Mouse (Mus musculus) inflammation-experienced regulatory T-cells, adult 6 months (primary cell): ENCODE data around the gene Itpr2. TPM values are rescaled to one million over a fixed set of nuclear protein-coding genes. Genes with fewer than 3 reads are reported as not detected.

Source experiments
- ATAC-seq: one replicate; pipeline ENCODE4 v1.8.0; 2017
- polyA plus RNA-seq, 3 experiments: library from polyadenylated mRNA; unstranded; fragments of 100-300 nt; shearing (Covaris generic); gene quantifications; one replicate each; pipeline ENCODE4 v1.2.1; 2017

Gene Itpr2
- polyA plus RNA-seq, 3 experiments from 2014 or later: 43.2 to 111 (median 94.9) TPM

- no peak for ATAC-seq
These were observed 199.4 kb downstream of the Itpr2 start for GRCm38 (mm10) chr6:146302574-146303130.

DNA sequence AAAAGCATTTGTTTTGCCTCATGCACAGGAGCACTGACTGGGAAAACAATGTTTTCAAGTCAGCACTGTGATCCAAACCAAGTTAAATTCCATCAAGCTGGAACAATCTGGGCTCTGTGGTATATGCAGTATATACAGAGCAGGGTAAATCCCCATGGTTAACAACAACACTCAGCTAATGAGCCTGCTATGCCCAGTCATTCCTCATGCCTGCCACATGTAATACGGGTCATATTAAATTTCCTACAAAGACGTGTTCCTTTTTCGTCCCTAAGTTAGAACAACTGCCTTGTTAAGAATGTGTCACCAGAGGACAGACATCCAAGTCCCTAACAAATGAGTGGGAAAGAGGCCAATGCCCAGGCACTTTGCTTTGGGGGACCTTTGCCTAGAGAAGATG is 199.9 kb downstream of the Itpr2 start:
- no peak for ATAC-seq

GRCm38 (mm10) chr6:146300961-146301360 is 201.1 kb downstream of the Itpr2 start:
- ATAC-seq: no peak

DNA sequence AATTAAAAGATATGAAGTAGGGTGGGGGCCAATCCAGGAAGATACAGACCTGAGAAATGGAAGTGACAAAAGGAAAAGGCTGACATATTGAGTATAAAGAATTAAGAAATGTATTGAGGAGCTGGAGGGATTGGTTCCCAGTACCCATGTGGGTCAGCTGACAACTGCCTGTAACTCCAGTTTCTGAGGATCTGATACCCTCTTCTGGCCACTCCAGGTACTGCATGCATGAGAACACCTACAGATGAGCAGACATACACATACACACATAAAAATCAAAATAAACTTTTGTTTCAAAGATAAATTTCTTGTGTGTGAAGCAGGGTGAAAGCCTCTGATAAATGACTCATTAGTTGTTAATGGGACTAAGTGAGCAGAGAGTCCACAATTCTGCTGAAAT is 203.3 kb downstream of the Itpr2 start:
- ATAC-seq: no peak

DNA sequence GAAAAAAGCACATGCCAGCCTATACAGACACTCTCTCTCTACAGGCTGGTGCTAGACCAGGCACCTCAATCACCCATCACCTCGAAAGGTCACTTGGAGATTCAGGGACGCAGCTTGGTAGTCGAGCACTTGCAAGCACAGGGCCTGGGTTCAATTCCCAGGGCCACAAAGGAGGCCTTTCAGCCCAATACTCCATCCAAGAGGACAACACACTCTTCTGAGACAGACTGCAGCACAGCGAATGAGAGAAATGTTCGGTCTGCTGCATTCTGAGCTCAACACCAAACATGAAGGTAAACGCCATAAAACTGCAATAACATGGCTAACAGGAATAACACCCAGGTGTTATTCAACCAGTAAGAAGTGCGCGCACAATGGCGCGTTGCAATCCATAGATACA is 211.0 kb downstream of the Itpr2 start:
- no peak for ATAC-seq

GRCm38 (mm10) chr6:146289801-146290200 is 212.2 kb downstream of the Itpr2 start:
- no peak for ATAC-seq

DNA sequence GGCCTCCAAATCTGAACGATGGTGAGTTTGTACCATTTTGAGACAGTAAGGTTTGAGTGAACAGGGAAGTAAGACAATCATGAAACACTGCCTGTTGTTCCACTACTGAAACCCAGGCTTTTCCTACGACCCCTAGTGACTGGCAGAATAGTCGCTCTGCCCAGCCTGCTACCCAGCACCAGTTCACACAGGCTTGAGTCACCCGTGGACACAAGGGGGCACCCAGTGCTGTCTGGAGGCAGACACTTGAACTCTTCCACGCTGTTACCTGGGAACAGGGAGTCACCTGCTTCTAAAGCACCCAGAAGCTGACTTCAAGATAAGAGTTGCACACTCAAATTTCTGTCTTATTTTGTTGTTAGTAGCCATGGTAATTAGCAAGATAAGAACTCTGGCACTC is 213.8 kb downstream of the Itpr2 start:
- no peak for ATAC-seq

- no peak for ATAC-seq
These were observed 217.0 kb downstream of the Itpr2 start for GRCm38 (mm10) chr6:146284921-146285565.

DNA sequence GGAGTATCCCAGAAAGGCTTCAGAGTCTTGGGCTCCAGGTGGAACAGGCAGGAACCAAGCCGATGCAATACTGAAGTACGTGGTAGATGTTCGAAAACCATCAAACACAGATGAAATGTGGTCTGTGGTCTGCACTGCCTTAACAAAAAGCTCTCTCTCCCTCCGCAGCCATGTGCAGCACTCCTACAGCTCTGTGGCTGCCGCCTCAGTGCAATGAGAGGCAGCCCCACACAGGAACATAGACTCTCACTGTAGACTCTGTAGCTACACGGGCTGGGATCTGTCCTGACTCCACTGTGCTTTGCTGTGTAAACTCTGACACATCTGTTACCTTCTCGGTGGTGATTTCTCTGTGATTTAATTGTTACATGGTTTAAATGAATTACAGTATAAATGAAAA is 218.0 kb downstream of the Itpr2 start:
- no peak for ATAC-seq

DNA sequence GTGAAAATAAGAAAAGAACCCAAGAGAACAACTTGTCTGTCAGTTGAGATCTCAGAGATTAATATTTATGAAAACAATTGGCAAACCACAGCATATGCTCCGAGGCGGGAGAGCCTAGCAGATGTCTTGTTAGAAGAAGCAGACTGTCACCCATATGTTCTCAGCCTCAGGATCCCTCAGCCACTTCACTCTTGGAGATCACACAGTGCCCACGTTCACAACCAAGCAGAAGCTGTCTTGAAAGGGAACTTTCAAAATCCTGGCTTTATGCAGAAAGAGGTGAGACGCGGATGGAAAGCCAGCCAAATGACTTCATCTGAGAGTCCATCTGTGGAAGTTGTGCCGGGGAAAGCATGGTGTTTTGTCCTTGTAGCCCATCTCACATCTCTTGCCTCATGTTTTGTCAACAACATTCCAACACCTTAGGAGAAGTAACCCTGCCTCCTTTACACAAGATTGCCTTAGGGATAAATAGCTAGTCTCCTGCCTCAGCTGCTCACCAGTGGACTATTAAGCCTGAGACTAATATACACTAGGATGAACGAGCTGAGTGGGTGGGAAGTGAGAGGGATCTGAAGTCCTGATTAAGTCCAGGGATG is 219.9 kb downstream of the Itpr2 start:
- ATAC-seq: no peak

DNA sequence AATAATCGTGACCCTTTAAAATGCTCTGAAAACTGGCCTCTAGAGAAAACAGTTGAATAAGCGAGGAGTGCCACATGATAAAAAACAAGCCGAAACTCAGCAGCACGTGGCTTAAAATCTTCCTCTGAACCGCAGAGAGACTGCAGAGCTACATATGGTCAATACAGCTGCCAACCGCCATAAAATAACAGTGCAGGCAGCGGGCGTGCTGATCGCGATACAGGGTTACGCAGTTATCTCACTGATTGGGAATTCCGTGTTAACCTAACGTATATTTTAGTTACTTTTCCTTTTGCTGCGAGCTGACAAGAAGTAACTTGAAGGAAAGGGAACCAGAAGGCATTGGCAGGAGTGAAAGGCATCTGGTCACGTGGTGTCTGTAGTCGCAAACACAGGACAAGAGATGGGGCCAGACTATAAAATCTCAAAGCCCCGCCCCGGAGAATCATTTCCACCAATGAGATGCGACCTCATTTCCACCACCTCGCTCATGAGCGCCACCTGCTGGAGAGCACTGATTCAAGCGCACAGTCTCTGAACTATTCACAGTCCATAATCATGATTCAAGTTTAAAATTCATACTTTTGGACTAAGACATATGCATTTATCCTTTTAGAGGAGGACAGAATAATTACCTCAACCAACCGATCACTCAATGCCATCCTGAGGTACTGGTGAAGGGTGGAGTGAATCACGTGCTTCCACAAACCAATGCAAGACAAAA is 220.7 kb downstream of the Itpr2 start:
- no peak for ATAC-seq

DNA sequence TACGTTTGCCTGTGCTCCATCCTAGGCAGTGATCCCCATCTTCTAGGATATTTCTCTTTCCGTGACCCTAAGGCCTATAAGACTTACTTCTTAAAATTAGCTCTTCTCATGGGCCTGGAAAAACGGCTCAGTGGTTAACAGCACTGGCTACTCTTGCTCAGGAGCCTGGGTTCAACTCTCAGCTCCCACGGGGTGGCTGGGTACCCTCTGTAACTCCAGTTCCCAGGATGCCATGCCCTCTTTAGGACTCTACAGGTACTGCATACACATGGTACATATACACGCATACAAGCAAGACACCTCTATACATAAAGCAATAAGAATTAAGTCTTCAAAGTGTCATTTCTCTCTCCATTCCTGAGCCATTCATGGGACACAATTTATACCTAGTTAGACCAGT is 228.8 kb downstream of the Itpr2 start:
- ATAC-seq: no peak

DNA sequence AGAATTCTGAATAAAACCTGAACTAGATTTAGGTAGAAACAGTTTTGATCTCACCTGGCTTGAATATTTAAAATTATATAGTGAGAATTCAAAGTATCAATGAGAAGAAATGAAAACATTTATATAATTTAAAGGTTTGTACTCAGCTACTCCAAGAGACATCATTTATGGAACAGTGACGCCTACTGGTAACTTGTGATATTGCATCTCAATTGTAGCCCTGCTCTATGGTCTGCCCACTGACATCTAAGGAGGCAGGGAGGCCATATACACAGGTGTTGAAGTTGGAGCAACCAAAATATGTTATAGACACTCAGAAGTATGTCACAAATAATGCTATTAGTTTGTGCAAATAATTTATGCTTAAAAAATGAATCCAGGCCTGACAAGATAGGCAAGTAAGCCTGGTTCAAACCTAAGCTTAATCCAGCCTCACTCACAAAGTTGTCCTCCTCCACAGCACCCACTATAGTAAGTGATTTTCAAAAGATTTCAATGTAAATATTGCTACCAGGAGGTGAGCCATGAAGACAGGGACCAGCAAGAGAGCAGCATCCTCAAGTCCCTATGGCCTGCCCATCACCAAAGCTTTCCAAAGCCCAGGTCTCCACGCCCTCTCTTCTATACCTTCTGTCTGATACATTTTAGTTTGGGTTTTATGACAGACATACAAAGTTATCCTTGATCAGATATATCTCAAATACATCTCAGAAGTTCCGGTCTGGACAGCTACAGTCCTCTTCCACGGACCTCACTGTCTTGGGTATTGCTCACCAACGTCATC is 229.6 kb downstream of the Itpr2 start:
- peak; percentile 64 for ATAC-seq

DNA sequence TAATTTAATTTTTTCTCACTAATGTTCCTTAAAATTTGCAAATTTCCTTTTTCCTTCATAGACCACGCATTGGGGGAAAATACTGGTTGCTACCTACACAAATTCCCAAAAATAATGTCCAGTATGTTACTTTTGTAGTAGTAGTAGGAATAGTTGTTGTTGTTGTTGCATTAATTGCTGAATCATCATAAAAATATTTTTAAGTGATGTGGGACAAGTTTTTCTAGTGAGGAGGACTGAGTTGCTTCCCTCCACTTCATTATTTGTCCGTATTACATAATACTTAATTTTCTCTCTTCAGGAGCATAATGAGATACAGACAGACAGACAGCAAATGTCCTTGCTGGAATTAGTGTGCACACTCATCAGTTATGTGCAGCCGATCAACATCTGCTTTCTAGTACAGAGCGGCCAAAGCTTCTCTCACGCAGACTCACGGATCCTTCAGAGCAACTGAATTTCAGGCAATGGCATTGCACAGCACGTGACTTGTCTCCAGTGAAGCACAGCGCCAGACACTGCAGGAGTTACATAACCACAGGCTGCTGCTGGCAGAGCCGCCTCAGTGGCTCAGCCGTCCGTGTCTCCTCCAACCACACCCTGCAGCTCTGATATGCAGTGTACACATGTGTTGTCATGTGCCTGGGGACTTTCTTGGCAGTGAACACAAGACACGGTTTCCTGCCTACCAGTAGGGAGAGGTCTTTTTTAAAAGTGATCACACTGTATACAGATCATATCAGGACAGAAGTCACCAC is 231.1 kb downstream of the Itpr2 start:
- peak; percentile 77 for ATAC-seq

DNA sequence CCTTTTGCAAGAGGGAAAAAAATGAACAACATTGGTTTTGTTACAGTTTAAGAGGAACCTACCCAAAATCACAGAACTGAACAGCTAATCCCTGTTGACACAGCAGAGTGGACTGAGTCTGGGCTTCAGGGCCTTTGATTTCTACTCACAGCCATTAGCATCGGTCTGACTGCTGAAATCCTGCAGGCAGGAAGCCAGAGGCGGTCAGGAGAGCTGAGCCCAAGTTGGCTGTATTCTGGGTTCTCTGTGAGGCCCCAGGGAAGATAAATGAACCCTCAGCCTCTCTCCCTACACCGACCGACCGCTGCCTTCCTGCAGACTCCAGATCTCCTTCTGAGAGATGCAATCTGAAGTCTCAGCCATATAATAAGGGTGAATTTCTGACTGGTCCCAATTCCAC is 231.9 kb downstream of the Itpr2 start:
- ATAC-seq: no peak

DNA sequence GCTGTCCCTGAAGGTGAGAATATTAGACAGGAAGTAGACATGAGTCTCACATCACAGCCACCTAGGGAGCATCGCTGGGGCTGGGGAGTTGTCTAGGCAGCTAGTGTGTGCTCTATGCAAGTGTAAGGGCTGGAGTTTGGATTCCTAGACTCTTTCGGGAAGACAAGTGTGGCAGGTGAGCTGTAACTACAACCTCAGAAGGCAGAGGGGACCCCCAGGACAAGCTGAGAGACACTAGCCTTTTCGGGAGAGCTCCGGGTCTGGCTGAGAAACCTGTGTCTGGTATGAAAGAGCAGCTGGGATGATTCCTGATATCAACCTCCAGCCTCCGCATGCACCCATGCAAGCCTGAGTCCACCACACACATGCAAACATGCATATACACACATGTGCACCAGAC is 232.7 kb downstream of the Itpr2 start:
- ATAC-seq: no peak

- no peak for ATAC-seq
These were observed 241.2 kb downstream of the Itpr2 start for GRCm38 (mm10) chr6:146260674-146261376.

DNA sequence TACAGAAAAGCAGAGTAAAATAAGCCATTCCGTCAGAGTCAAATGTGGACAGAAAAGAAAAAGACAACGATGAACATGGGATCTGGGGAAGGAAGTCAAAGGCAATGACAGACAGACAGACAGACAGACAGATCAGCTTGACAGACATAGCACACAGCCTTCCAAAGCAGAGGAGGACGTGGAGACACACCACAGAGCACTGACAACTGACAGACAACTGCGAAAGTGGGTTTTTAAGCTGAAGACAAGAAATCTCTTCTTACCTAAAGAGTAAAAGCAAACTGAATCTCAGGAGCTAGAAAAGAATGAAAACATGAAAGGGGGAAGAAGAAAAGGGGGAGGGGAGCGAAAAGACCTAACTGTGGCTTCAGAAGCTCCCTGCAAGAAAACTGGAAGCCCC is 243.3 kb downstream of the Itpr2 start:
- no peak for ATAC-seq

GRCm38 (mm10) chr6:146258261-146258660 is 243.8 kb downstream of the Itpr2 start:
- no peak for ATAC-seq

DNA sequence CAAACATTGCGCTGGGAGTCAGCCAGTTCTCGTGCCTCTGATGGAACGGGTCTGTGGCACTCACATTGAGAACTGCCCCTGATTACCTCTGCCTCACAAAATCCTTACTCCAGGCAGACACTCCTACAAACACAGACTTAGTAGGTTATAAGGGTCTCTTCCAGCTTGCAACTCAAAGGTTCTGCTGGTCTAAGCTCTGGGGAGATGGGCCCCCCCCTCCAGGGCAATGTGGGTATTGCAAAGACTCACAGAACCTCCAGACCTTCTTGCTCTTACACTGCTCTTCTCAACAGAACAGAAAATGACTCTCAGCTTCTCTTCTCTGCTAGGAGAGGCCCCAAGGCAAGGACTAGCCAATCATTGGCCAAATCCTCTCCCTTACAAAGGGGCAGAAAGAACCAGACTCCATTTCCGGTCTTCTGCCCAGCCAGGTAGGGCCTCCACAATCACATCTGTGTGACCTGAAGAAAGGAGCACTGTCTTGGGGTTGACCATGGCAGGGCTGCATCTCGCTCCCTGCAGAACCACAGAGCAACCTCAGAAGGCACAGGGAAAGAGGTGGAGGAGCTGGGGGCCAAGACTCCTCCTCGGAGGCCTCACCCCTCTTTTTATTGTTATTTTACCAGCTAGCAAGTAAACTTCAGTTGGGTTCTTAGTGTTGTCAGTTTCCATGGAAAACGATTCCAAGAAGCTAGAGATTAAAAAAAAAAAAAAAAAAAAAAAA is 244.9 kb downstream of the Itpr2 start:
- no peak for ATAC-seq

GRCm38 (mm10) chr6:146256401-146256800 is 245.6 kb downstream of the Itpr2 start:
- ATAC-seq: no peak
